Mouse (Mus musculus): Measurements from ENCODE around the gene Rgl2. TPM values are rescaled to one million over a fixed set of nuclear protein-coding genes. Genes with fewer than 3 reads are reported as not detected.
"Not testable (repeated sequence)": the region's sequence is repeated elsewhere in the genome, so short reads cannot be mapped to it uniquely, and the experiment has no call there.

Gene Rgl2
- total RNA-seq (2014; rRNA removed) = 9.8 and 10.9 TPM in 2 replicates
- polyA plus RNA-seq (2012; rRNA removed) = 19.4 and 27.7 TPM in 2 replicates

DNA sequence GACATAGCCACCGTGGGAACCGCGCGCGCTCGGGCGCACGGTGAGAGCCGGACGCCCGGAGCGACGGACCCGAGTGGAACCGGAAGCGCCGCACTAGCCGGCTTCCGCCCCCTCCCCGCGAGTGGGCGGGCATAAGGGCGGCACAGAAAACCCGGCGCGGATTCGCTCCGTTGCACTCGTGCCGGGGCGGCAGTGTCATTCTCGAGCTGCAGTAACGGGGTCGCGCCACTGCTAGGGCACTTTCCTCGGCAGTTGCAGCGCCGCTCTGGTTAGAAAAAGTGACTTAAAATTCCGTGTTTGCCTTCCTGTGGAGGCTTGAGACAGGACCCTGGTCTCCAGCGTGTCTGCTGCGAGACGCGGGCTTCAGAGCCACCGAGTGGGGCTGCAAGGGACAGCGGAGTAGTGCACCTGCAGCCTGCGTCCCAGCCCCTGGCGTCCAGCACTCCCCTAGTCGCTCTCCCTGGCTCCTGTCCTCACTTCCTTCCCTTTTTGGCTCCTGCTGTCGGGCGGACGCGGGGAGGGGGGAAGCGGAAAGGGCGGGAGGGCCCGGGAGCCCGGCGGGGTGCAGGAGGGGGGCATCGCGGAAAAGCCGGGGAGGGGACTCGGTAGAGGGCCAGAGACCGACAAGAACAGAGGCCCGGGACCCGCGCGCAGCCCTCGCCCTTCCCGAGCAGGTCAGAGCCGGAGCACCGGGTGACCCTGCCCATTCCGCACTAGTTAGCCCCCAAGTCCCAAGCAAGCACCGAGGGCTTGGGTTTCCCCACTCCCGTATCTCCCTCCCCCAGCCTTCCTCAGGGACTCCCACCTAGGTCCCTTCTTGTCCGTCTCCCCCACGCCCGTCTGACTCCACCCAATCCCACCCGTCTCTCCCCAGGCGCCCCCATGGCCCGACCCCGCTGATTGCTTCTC, at the start of gene Rgl2:
TSS of gene Rgl2 (plus strand) at position 173 of the 909 bp plus-strand sequence.
- Histone ChIP-seq H3K27me3 (ENCODE audit: control insufficient read depth, insufficient read depth, low read length) (no peaks in the 10 kb centered on the region), H3K79me2 (ENCODE audit: control insufficient read depth, insufficient read depth, low read length) (peaks cover 11% of the 10 kb centered on the region; the same call in 1 of the 2 replicates), H3K27ac (replicated peaks; ENCODE audit: insufficient read depth, low read depth, low read length) (peak within 1 kb of the TSS; percentile 75), H3K9ac (ENCODE audit: low read depth, low read length) (peak within 1 kb of the TSS; percentile 81), H3K36me3 (ENCODE audit: control insufficient read depth, insufficient read depth, low read length) (0 out of 2 replicates have a peak, but pooled peaks cover 2% of the 10 kb centered on the region), H3K4me1 (ENCODE audit: control insufficient read depth, insufficient read depth, low read length) (peaks cover 3% of the 10 kb centered on the region), H3K4me3 (ENCODE audit: insufficient read depth, low read depth, low read length) (peak within 1 kb of the TSS; percentile 68)
- peak; percentile 62 for DNase-seq (ENCODE audit: extremely low read depth, low read depth, low spot score)
- WGBS = under 1% methylated on average over 78 of the region's 80 CpGs
- 0 out of 2 replicates have a peak, but pooled peaks have one; percentile 14 for TF ChIP-seq CTCF (IDR thresholded peaks at IDR 0.05; ENCODE audit: low read depth, low read length)
- TF ChIP-seq POLR2A (IDR thresholded peaks at IDR 0.05; ENCODE audit: extremely low read depth, insufficient read depth, low read length) = 0 out of 2 replicates have a peak, but pooled peaks have one; percentile 44

- not testable (repeated sequence) for H3K27ac ChIP-seq (replicated peaks; ENCODE audit: insufficient read depth, low read depth, low read length); DNase-seq (ENCODE audit: extremely low read depth, low read depth, low spot score); H3K4me3 ChIP-seq (ENCODE audit: insufficient read depth, low read depth, low read length); H3K79me2 ChIP-seq (ENCODE audit: control insufficient read depth, insufficient read depth, low read length); H3K4me1 ChIP-seq (ENCODE audit: control insufficient read depth, insufficient read depth, low read length); H3K36me3 ChIP-seq (ENCODE audit: control insufficient read depth, insufficient read depth, low read length); H3K9ac ChIP-seq (ENCODE audit: low read depth, low read length); H3K27me3 ChIP-seq (ENCODE audit: control insufficient read depth, insufficient read depth, low read length)
- over 99% methylated on average over 10 of the region's 11 CpGs for WGBS
These were observed 45.0 kb upstream of the Rgl2 start for GRCm38 (mm10) chr17:33884320-33884719.

DNA sequence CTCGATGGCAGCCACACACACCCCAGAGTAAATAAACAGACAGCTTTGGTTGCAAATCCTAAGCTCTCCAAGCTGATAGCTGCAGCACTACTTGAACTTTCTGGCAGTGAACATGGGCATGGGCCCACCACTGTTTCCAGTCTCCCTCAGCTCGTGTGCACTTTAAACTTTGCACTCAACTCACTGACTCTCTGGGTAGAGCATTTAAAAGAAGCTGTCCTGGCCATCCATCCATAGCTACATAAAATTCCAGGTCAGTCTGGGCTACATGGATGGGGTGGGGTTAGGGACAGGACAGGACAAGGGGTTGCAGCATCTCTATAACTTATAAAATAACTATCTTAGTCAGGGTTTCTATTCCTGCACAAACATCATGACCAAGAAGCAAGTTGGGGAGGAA, 41.5 kb upstream of the Rgl2 start:
- not testable (repeated sequence) for H3K79me2 ChIP-seq (ENCODE audit: control insufficient read depth, insufficient read depth, low read length); DNase-seq (ENCODE audit: extremely low read depth, low read depth, low spot score); H3K4me3 ChIP-seq (ENCODE audit: insufficient read depth, low read depth, low read length); H3K27me3 ChIP-seq (ENCODE audit: control insufficient read depth, insufficient read depth, low read length); H3K27ac ChIP-seq (replicated peaks; ENCODE audit: insufficient read depth, low read depth, low read length); H3K4me1 ChIP-seq (ENCODE audit: control insufficient read depth, insufficient read depth, low read length); H3K9ac ChIP-seq (ENCODE audit: low read depth, low read length); H3K36me3 ChIP-seq (ENCODE audit: control insufficient read depth, insufficient read depth, low read length)
- WGBS = 25% methylated on average over 2 of the region's 2 CpGs

GRCm38 (mm10) chr17:33888230-33888629, 41.1 kb upstream of the Rgl2 start:
- not testable (repeated sequence) for H3K79me2 ChIP-seq (ENCODE audit: control insufficient read depth, insufficient read depth, low read length); DNase-seq (ENCODE audit: extremely low read depth, low read depth, low spot score); H3K9ac ChIP-seq (ENCODE audit: low read depth, low read length); H3K4me1 ChIP-seq (ENCODE audit: control insufficient read depth, insufficient read depth, low read length); H3K27ac ChIP-seq (replicated peaks; ENCODE audit: insufficient read depth, low read depth, low read length); H3K4me3 ChIP-seq (ENCODE audit: insufficient read depth, low read depth, low read length); H3K36me3 ChIP-seq (ENCODE audit: control insufficient read depth, insufficient read depth, low read length); H3K27me3 ChIP-seq (ENCODE audit: control insufficient read depth, insufficient read depth, low read length)

GRCm38 (mm10) chr17:33889941-33890532, 39.3 kb upstream of the Rgl2 start:
- not testable (repeated sequence) for H3K79me2 ChIP-seq (ENCODE audit: control insufficient read depth, insufficient read depth, low read length); DNase-seq (ENCODE audit: extremely low read depth, low read depth, low spot score); H3K36me3 ChIP-seq (ENCODE audit: control insufficient read depth, insufficient read depth, low read length); H3K27ac ChIP-seq (replicated peaks; ENCODE audit: insufficient read depth, low read depth, low read length); H3K27me3 ChIP-seq (ENCODE audit: control insufficient read depth, insufficient read depth, low read length); H3K4me1 ChIP-seq (ENCODE audit: control insufficient read depth, insufficient read depth, low read length)
- Histone ChIP-seq H3K4me3 (ENCODE audit: insufficient read depth, low read depth, low read length) (peak overlapping the region; percentile 82), H3K9ac (ENCODE audit: low read depth, low read length) (peak overlapping the region; percentile 71)
- WGBS = 2% methylated on average over 44 of the region's 44 CpGs

DNA sequence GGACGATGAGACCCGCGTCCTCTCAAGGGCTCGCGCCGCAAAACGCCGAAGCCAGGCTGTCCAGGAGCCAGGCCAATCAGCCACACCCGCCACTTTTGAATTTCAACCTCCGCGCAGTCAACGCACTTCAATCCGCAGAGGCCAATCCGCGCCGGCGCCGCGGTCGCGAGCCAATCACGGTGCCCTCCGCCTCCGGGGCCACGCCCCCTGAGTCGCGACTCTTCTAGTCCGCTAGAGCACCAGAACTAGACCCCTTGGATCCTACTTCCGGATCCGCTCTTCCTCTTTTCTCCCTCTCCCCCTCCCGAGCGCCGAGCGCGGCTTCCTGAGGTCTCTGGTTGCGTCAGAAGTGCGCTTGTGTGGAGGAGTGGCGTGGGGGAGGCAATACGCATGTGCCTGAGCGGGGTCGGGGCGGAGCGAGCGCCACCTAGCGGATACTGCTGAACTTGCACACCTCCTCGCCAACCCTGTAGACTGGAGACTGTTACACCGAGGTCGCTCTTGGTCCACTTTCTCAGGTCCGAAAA, 38.7 kb upstream of the Rgl2 start, which contains the start of gene Kifc1:
TSS of gene Kifc1 (minus strand) at position 129 of the 527 bp plus-strand sequence.
- DNase-seq (ENCODE audit: extremely low read depth, low read depth, low spot score) = peak; percentile 96
- H3K9ac ChIP-seq (ENCODE audit: low read depth, low read length) = peak within 1 kb of the TSS; percentile 71
- no peaks in the 10 kb centered on the region for H3K27me3 ChIP-seq (ENCODE audit: control insufficient read depth, insufficient read depth, low read length)
- H3K4me3 ChIP-seq (ENCODE audit: insufficient read depth, low read depth, low read length) = peak within 1 kb of the TSS; percentile 82
- H3K27ac ChIP-seq (replicated peaks; ENCODE audit: insufficient read depth, low read depth, low read length) = no peak within 1 kb of the TSS
- no peaks in the 10 kb centered on the region for H3K36me3 ChIP-seq (ENCODE audit: control insufficient read depth, insufficient read depth, low read length)
- TF ChIP-seq POLR2A (IDR thresholded peaks at IDR 0.05; ENCODE audit: extremely low read depth, insufficient read depth, low read length) = no peak
- TF ChIP-seq CTCF (IDR thresholded peaks at IDR 0.05; ENCODE audit: low read depth, low read length) = peak; percentile 97
- H3K79me2 ChIP-seq (ENCODE audit: control insufficient read depth, insufficient read depth, low read length) = 0 out of 2 replicates have a peak, but pooled peaks cover 6% of the 10 kb centered on the region
- under 1% methylated on average over 49 of the region's 49 CpGs for WGBS
- no peaks in the 10 kb centered on the region; the same call in 1 of the 2 replicates for H3K4me1 ChIP-seq (ENCODE audit: control insufficient read depth, insufficient read depth, low read length)
